Mouse (Mus musculus): ENCODE measurements around the gene Gdpgp1.

Gdpgp1 gene

GRCm38 (mm10) chr7:80280998-80281397 lies 48.3 kb downstream of the Gdpgp1 start:
- no peak for DNase-seq (ENCODE audit: low read depth)

DNA sequence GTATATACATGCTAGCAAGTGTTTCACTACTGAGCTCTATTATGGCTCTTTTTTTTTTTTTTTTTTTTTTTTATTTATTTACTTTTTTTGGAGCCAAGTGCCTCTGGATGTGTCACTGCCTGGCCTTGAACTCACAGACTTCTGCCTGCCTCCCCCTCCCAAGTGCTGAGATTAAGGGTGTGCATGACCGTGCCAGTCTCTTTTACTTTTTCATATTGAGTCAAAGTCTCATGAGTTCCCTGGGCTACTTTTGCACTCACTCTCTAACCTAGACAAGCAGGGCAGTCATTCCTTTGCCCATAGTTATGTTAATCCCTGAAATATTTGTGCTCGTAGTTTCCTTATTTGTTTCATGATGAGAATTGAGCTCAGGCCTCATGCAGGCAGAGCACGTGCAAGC lies 49.0 kb downstream of the Gdpgp1 start:
- no peak for DNase-seq (ENCODE audit: low read depth)

GRCm38 (mm10) chr7:80283226-80283918 lies 50.7 kb downstream of the Gdpgp1 start:
- no peak for DNase-seq (ENCODE audit: low read depth)

GRCm38 (mm10) chr7:80284391-80284790 lies 51.7 kb downstream of the Gdpgp1 start:
- no peak for DNase-seq (ENCODE audit: low read depth)

DNA sequence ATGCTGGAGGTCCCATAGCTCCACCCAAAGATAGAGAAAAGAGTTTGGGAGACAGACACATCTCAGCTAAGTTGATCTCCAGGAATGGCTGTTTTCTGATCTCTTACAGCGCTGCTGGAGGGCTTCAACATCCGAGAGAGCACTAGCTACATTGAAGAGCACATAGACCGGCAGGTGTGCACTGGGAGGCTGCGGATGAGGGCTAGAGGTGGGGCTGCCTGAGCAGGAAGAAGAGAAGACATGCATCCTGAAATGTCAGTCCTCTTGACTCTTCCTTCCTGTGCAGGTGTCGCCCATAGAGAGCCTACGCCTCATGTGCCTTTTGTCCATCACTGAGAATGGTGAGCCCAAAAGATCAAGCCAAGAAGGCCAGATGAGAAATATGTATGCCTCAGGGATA lies 53.1 kb downstream of the Gdpgp1 start:
- DNase-seq (ENCODE audit: low read depth): no peak

GRCm38 (mm10) chr7:80287736-80288135 lies 55.1 kb downstream of the Gdpgp1 start:
- DNase-seq (ENCODE audit: low read depth): no peak
